Mouse (Mus musculus): ENCODE measurements around the gene Coq10a. TPM values are rescaled to one million over a fixed set of nuclear protein-coding genes. Genes with fewer than 3 reads are reported as not detected.

The Coq10a gene
- polyA plus RNA-seq, 1 experiment from 2014 or later = 19.7 TPM

DNA sequence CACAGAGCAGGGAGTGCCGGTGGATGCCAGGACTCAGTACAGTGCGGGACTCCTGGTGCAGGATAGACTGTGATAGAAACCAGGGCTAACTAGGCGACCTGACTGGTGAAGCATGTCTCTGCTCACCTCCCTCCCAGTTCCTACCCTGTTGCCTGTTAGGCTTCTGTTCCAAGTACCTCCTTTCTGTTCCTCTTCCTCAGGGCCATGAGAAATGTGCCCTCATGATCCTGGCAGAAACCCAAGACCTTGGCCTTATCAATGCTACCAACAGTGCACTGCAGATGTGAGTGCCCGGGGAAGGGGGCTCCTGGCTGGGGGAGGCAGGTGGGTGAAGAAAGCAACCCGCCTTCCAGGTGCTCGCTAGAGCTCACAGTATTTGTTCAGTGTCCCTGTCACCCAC lies 20.8 kb upstream of the Coq10a start:
- TF ChIP-seq CTCF (IDR thresholded peaks at IDR 0.05; ENCODE audit: low read depth) = no peak
- no peaks in the 10 kb centered on the region for H3K9me3 ChIP-seq (replicated peaks; ENCODE audit: low read length)
- peaks cover 83% of the 10 kb centered on the region for H3K36me3 ChIP-seq (ENCODE audit: insufficient read depth, low read length)
- H3K4me2 ChIP-seq (ENCODE audit: low read length) = no peak overlapping the region
- DNase-seq (ENCODE audit: low spot score) (no peak), ATAC-seq (replicated peaks; ENCODE audit: low FRiP score, low read depth) (no peak)
- H3K27me3 ChIP-seq (ENCODE audit: insufficient read depth, low read length) = no peaks in the 10 kb centered on the region
- no peak overlapping the region for H3K4me3 ChIP-seq (replicated peaks; ENCODE audit: low read depth, low read length)
- no peaks in the 10 kb centered on the region for H3K4me1 ChIP-seq (replicated peaks; ENCODE audit: insufficient read depth, low read length)
- H3K9ac ChIP-seq (ENCODE audit: low read depth, low read length) = no peak overlapping the region
- WGBS = 80% methylated on average over 6 of the region's 6 CpGs
- no peak overlapping the region for H3K27ac ChIP-seq

DNA sequence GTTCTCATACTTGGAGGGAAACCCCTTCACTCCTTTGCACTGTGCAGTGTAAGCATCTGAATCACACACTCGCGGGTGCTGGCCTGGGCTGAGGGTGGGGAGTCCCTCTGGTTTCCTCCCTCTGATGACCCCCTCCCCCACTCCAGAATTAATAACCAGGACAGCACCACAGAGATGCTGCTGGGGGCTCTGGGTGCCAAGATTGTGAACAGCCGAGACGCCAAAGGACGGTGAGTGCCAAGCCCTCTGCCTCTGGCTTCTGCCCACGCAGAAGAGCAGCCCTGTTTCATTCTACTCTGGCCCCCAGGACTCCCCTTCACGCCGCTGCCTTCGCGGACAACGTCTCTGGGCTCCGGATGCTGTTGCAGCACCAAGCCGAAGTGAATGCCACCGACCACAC lies 20.1 kb upstream of the Coq10a start:
- Histone ChIP-seq H3K27me3 (ENCODE audit: insufficient read depth, low read length) (no peaks in the 10 kb centered on the region), H3K36me3 (ENCODE audit: insufficient read depth, low read length) (peaks cover 90% of the 10 kb centered on the region), H3K4me2 (ENCODE audit: low read length) (no peak overlapping the region), H3K4me1 (replicated peaks; ENCODE audit: insufficient read depth, low read length) (no peaks in the 10 kb centered on the region), H3K9me3 (replicated peaks; ENCODE audit: low read length) (no peaks in the 10 kb centered on the region), H3K4me3 (replicated peaks; ENCODE audit: low read depth, low read length) (no peak overlapping the region), H3K9ac (ENCODE audit: low read depth, low read length) (no peak overlapping the region), H3K27ac (no peak overlapping the region)
- ATAC-seq (replicated peaks; ENCODE audit: low FRiP score, low read depth) (no peak), DNase-seq (ENCODE audit: low spot score) (no peak)
- 85% methylated on average over 14 of the region's 14 CpGs for WGBS
- TF ChIP-seq CTCF (IDR thresholded peaks at IDR 0.05; ENCODE audit: low read depth) = no peak

DNA sequence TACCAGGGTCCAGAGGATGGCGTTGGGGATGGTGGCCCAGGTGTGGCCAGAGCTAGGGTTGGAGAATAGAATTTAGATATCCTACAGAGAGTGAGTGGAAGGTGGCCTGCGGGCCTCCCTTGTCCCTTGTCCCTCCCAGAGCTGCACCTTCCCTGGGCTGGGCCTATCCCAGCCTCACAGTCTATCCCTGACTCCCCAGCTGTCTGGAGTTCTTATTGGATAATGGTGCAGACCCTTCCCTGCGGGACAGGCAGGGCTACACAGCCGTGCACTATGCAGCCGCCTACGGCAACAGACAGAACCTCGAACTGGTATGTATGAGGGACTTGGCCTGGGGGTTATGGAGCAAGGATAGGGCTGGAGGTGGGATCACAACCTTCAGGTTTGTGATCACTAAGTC lies 17.1 kb upstream of the Coq10a start:
- WGBS = 95% methylated on average over 7 of the region's 7 CpGs
- Histone ChIP-seq H3K9ac (ENCODE audit: low read depth, low read length) (no peak overlapping the region), H3K27ac (no peak overlapping the region), H3K4me1 (replicated peaks; ENCODE audit: insufficient read depth, low read length) (no peaks in the 10 kb centered on the region), H3K9me3 (replicated peaks; ENCODE audit: low read length) (no peaks in the 10 kb centered on the region), H3K27me3 (ENCODE audit: insufficient read depth, low read length) (no peaks in the 10 kb centered on the region), H3K36me3 (ENCODE audit: insufficient read depth, low read length) (peaks cover 87% of the 10 kb centered on the region), H3K4me3 (replicated peaks; ENCODE audit: low read depth, low read length) (no peak overlapping the region), H3K4me2 (ENCODE audit: low read length) (no peak overlapping the region)
- ATAC-seq (replicated peaks; ENCODE audit: low FRiP score, low read depth) (no peak), DNase-seq (ENCODE audit: low spot score) (no peak)
- no peak for TF ChIP-seq CTCF (IDR thresholded peaks at IDR 0.05; ENCODE audit: low read depth)

DNA sequence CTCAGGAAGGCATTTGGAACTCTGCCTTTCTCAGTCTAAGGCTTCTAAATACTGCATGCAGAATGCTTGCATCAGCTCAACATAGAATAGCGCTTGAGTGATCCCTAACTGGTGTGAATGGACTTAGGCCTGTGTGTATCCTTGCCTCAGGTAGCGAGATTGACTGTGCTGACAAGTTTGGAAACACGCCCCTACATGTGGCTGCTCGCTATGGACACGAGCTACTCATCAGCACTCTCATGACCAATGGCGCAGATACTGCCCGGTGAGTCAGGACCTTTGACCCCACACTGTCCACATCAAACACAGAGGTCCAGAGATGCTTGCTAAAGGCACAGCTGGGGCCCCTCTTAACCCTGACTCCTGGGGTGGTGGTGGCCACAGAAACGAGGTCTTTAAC lies 13.7 kb upstream of the Coq10a start:
- WGBS = 81% methylated on average over 8 of the region's 8 CpGs
- DNase-seq (ENCODE audit: low spot score) = no peak
- peaks cover 74% of the 10 kb centered on the region for H3K36me3 ChIP-seq (ENCODE audit: insufficient read depth, low read length)

DNA sequence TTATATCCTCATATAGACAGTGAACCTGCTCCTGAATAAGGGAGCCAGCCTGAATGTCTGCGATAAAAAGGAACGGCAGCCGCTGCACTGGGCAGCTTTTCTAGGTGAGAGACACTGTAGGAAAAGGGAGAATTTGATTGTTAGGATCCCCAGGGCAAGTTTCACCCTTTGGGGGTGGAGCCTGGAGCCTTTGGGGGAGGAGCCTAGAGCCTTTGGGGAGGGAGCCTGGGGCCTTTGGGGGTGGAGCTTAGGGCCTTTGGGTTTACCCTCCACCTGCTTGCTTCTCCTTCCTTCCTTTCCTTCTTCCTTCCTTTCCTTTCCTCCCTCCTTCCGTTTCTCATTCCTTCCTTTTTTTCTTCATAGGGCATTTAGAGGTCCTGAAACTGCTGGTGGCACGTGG lies 11.8 kb upstream of the Coq10a start:
- Histone ChIP-seq H3K4me2 (ENCODE audit: low read length) (no peak overlapping the region), H3K4me3 (replicated peaks; ENCODE audit: low read depth, low read length) (no peak overlapping the region), H3K4me1 (replicated peaks; ENCODE audit: insufficient read depth, low read length) (peaks cover 6% of the 10 kb centered on the region; the same call in 1 of the 2 replicates), H3K9ac (ENCODE audit: low read depth, low read length) (no peak overlapping the region), H3K36me3 (ENCODE audit: insufficient read depth, low read length) (peaks cover 57% of the 10 kb centered on the region), H3K27me3 (ENCODE audit: insufficient read depth, low read length) (no peaks in the 10 kb centered on the region), H3K27ac (no peak overlapping the region), H3K9me3 (replicated peaks; ENCODE audit: low read length) (no peaks in the 10 kb centered on the region)
- WGBS = 95% methylated on average over 5 of the region's 5 CpGs
- DNase-seq (ENCODE audit: low spot score) (peak; percentile 55), ATAC-seq (replicated peaks; ENCODE audit: low FRiP score, low read depth) (no peak)
- TF ChIP-seq CTCF (IDR thresholded peaks at IDR 0.05; ENCODE audit: low read depth) = no peak

More for the DNA sequence above, 13.7 kb upstream of the Coq10a start:
- H3K4me3 ChIP-seq (replicated peaks; ENCODE audit: low read depth, low read length) = no peak overlapping the region
- H3K9me3 ChIP-seq (replicated peaks; ENCODE audit: low read length) = no peaks in the 10 kb centered on the region
- no peak overlapping the region for H3K27ac ChIP-seq
- no peak overlapping the region for H3K4me2 ChIP-seq (ENCODE audit: low read length)
- H3K27me3 ChIP-seq (ENCODE audit: insufficient read depth, low read length) = no peaks in the 10 kb centered on the region
- no peak overlapping the region for H3K9ac ChIP-seq (ENCODE audit: low read depth, low read length)
- peaks cover 6% of the 10 kb centered on the region; the same call in 1 of the 2 replicates for H3K4me1 ChIP-seq (replicated peaks; ENCODE audit: insufficient read depth, low read length)
- 0 out of 2 replicates have a peak, but pooled peaks have one; percentile 22 for ATAC-seq (replicated peaks; ENCODE audit: low FRiP score, low read depth)
- TF ChIP-seq CTCF (IDR thresholded peaks at IDR 0.05; ENCODE audit: low read depth) = no peak

DNA sequence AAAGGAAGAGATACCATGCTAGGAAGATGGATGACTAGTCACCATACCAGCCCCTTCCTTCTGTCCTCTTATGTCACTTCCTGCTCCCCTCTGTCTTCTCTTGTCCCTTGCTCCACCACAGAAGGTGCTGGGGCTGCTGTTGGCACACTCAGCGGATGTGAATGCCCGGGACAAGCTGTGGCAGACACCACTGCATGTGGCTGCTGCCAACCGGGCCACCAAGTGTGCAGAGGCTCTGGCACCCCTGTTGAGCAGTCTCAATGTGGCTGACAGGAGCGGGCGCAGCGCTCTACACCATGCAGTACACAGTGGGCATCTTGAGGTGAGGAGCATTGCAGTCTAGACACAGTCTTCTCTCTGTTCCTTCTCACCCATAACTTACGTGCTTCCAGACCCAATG lies 10.5 kb upstream of the Coq10a start:
- Histone ChIP-seq H3K4me1 (replicated peaks; ENCODE audit: insufficient read depth, low read length) (peaks cover 6% of the 10 kb centered on the region; the same call in 1 of the 2 replicates), H3K9ac (ENCODE audit: low read depth, low read length) (no peak overlapping the region), H3K9me3 (replicated peaks; ENCODE audit: low read length) (no peaks in the 10 kb centered on the region), H3K27me3 (ENCODE audit: insufficient read depth, low read length) (no peaks in the 10 kb centered on the region), H3K4me3 (replicated peaks; ENCODE audit: low read depth, low read length) (no peak overlapping the region), H3K27ac (no peak overlapping the region), H3K36me3 (ENCODE audit: insufficient read depth, low read length) (peaks cover 48% of the 10 kb centered on the region), H3K4me2 (ENCODE audit: low read length) (no peak overlapping the region)
- TF ChIP-seq CTCF (IDR thresholded peaks at IDR 0.05; ENCODE audit: low read depth) = no peak
- 95% methylated on average over 7 of the region's 7 CpGs for WGBS
- ATAC-seq (replicated peaks; ENCODE audit: low FRiP score, low read depth) (no peak), DNase-seq (ENCODE audit: low spot score) (no peak)

DNA sequence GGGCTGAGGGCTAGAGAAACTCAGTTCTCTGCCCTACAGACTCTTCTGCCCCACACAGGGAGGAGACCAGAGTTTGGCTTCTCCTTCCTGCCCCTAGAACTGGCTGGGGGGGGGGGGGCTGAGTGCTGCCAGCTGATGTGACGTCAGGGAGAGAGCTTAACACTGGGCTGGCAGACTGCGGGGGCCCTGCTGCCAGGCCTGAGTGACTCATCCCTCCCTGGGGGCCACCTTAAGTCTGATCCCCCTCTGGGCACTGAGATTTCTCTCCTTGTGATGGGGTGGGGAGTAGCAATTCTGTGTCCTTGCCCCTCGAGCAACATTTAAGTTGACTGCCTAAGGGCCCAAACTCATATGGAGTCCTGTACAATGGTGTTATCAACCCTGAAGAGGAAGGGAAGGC lies 9.7 kb upstream of the Coq10a start:
- no peak overlapping the region for H3K4me3 ChIP-seq (replicated peaks; ENCODE audit: low read depth, low read length)
- H3K36me3 ChIP-seq (ENCODE audit: insufficient read depth, low read length) = peaks cover 40% of the 10 kb centered on the region

More for the DNA sequence above, 9.7 kb upstream of the Coq10a start:
- no peak for TF ChIP-seq CTCF (IDR thresholded peaks at IDR 0.05; ENCODE audit: low read depth)
- ATAC-seq (replicated peaks; ENCODE audit: low FRiP score, low read depth) = no peak
- Histone ChIP-seq H3K9ac (ENCODE audit: low read depth, low read length) (peak overlapping the region; percentile 98; the same call in 1 of the 2 replicates), H3K9me3 (replicated peaks; ENCODE audit: low read length) (no peaks in the 10 kb centered on the region), H3K4me2 (ENCODE audit: low read length) (peak overlapping the region; percentile 84), H3K27ac (no peak overlapping the region), H3K4me1 (replicated peaks; ENCODE audit: insufficient read depth, low read length) (peaks cover 6% of the 10 kb centered on the region; the same call in 1 of the 2 replicates), H3K27me3 (ENCODE audit: insufficient read depth, low read length) (no peaks in the 10 kb centered on the region)
- no peak for DNase-seq (ENCODE audit: low spot score)
- 51% methylated on average over 3 of the region's 3 CpGs for WGBS

Data from kidney, postnatal 0 days (tissue).